In genomic region chrX:12122594-12123331, GRCm38 (mm10) we compare ENCODE assay signal across 8 mouse cellular contexts. TPM values are rescaled to one million over a fixed set of nuclear protein-coding genes. Genes with fewer than 3 reads are reported as not detected.
DNase-seq lines count a peak whose midpoint lies in the region; ATAC-seq and TF ChIP-seq lines count a peak whose summit lies in the region.

No protein-coding gene starts in this region.

- H3K4me3 ChIP-seq in liver, embryonic 12.5 days, result no peak overlapping the region
- no peak overlapping the region for H3K4me3 ChIP-seq in midbrain, embryonic 16.5 days (ENCODE audit: low read depth, low read length)
- H3K4me3 ChIP-seq in thymus, adult 2 months (ENCODE audit: control insufficient read depth, insufficient read depth, low read length), result no peak overlapping the region; the same call in 1 of the 2 replicates

- no peak for TF ChIP-seq CTCF in thymus, adult 2 months (IDR thresholded peaks at IDR 0.05; ENCODE audit: borderline replicate concordance, control insufficient read depth, extremely low read depth, insufficient read depth, low read length, poor library complexity)

- peaks cover 27% of the 10 kb centered on the region for H3K4me1 ChIP-seq in liver, embryonic 12.5 days
- H3K4me1 ChIP-seq in midbrain, embryonic 16.5 days (ENCODE audit: control insufficient read depth, insufficient read depth, low read length), result peaks cover 19% of the 10 kb centered on the region
- H3K4me1 ChIP-seq in thymus, adult 2 months (replicated peaks; ENCODE audit: control insufficient read depth, insufficient read depth, low read length), result peaks cover 31% of the 10 kb centered on the region

- peak overlapping the region; percentile 37 for H3K4me2 ChIP-seq in liver, embryonic 12.5 days
- H3K4me2 ChIP-seq in midbrain, embryonic 16.5 days (ENCODE audit: low read length), result peak overlapping the region; percentile 39

- peaks cover 60% of the 10 kb centered on the region for H3K27me3 ChIP-seq in liver, embryonic 12.5 days (replicated peaks)
- peaks cover 7% of the 10 kb centered on the region for H3K27me3 ChIP-seq in midbrain, embryonic 16.5 days (ENCODE audit: control insufficient read depth, insufficient read depth, low read depth, low read length)
- H3K27me3 ChIP-seq in thymus, adult 2 months (ENCODE audit: control insufficient read depth, insufficient read depth, low read length), result no peaks in the 10 kb centered on the region

- 0 out of 2 replicates have a peak, but pooled peaks have one; percentile 48 for ATAC-seq in liver, embryonic 12.5 days
- peak; percentile 61 for ATAC-seq in midbrain, embryonic 16.5 days
- ATAC-seq in CD4-positive, CD25-positive, alpha-beta regulatory T cell, adult 4 months, result no peak

- 11% methylated on average over 21 of the region's 21 CpGs for WGBS in liver, embryonic 12.5 days (ENCODE audit: insufficient replicate concordance)
- WGBS in midbrain, embryonic 16.5 days, result 13% methylated on average over 21 of the region's 21 CpGs
- 26% methylated on average over 21 of the region's 21 CpGs for WGBS in thymus, adult 2 months

- no peaks in the 10 kb centered on the region for H3K9me3 ChIP-seq in liver, embryonic 12.5 days (replicated peaks)
- no peaks in the 10 kb centered on the region for H3K9me3 ChIP-seq in midbrain, embryonic 16.5 days (replicated peaks; ENCODE audit: control insufficient read depth, low read length, poor library complexity, severe bottlenecking)

- no peak for TF ChIP-seq POLR2A in thymus, adult 2 months (IDR thresholded peaks at IDR 0.05; ENCODE audit: control insufficient read depth, extremely low read depth, insufficient read depth, low read length, poor library complexity)

- DNase-seq in right cerebral cortex, postnatal 10 days (ENCODE audit: low spot score in 2 of 2), result peak; percentile 38 to 56
- DNase-seq in right cerebral cortex, postnatal 14 days, result no peak
- DNase-seq in embryo, embryonic 11 days, result peak; percentile 67
- peak; percentile 62 for DNase-seq in heart, postnatal 4 days
- no peak for DNase-seq in thymus, adult 2 months

- peak overlapping the region; percentile 56 for H3K27ac ChIP-seq in liver, embryonic 12.5 days
- no peak overlapping the region for H3K27ac ChIP-seq in midbrain, embryonic 16.5 days (ENCODE audit: low read length)
- H3K27ac ChIP-seq in thymus, adult 2 months (ENCODE audit: control insufficient read depth, insufficient read depth, low read length), result no peak overlapping the region

- no peak overlapping the region for H3K9ac ChIP-seq in liver, embryonic 12.5 days
- H3K9ac ChIP-seq in midbrain, embryonic 16.5 days (ENCODE audit: low read depth, low read length), result 0 out of 2 replicates have a peak overlapping the region, but pooled peaks have one; percentile 20

- no peaks in the 10 kb centered on the region for H3K36me3 ChIP-seq in liver, embryonic 12.5 days
- no peaks in the 10 kb centered on the region for H3K36me3 ChIP-seq in midbrain, embryonic 16.5 days (ENCODE audit: control insufficient read depth, insufficient read depth, low read length)
- no peaks in the 10 kb centered on the region for H3K36me3 ChIP-seq in thymus, adult 2 months (ENCODE audit: control insufficient read depth, insufficient read depth, low read length)

RNA-seq across cellular contexts. Expression of gene Bcor, which starts 37.4 kb away (rescaled TPM):
- 10 to 100 TPM; 46.2 to 48.1 TPM for total RNA-seq in heart, postnatal 4 days (2021)
- 7.9 and 8.4 TPM in 2 replicates for polyA plus RNA-seq in liver, embryonic 12.5 days (2016; fragmentation: Nextera tagmentation; extraction: Ambion mirVana)
- 14.7 and 16.8 TPM in 2 replicates for polyA plus RNA-seq in midbrain, embryonic 16.5 days (2015; fragmentation: Nextera tagmentation; extraction: Ambion mirVana)
- 10 to 100 TPM; 24.2 to 26.1 TPM for polyA plus RNA-seq in CD4-positive, CD25-positive, alpha-beta regulatory T cell, adult 4 months (2017; shearing (Covaris generic))
- 30.6 and 37.7 TPM in 2 replicates for polyA plus RNA-seq in thymus, adult 2 months (2012; rRNA removed)

Comparison
In these comparisons a context has a peak if more than half of its experiments do, and no peak if none do; other contexts are left out.
1. DNase-seq: peak in right cerebral cortex, postnatal 10 days (2 of 2), embryo, embryonic 11 days (single experiment) and heart, postnatal 4 days (single experiment); none in right cerebral cortex, postnatal 14 days (single experiment) and thymus, adult 2 months (single experiment).